In genomic region chr1:43358191-43358590, GRCm38 (mm10) we compare ENCODE assay signal across 9 mouse cellular contexts.
DNase-seq lines count a peak whose midpoint lies in the region; ATAC-seq and TF ChIP-seq lines count a peak whose summit lies in the region.
"Had no signal": no experiment of that assay in that cellular context is flagged by ENCODE, and none has a peak within 500 bp of the region (broad histone marks: within the 10 kb centered on the region; RNA-seq: fewer than 3 reads in every experiment).

No protein-coding gene starts in this region.

- no peak overlapping the region for H3K4me3 ChIP-seq in bone marrow, adult 2 months (replicated peaks; ENCODE audit: control insufficient read depth, low read depth, low read length)
- no peak overlapping the region for H3K4me3 ChIP-seq in embryonic facial prominence, embryonic 15.5 days (replicated peaks)
- no peak overlapping the region for H3K4me3 ChIP-seq in lung, adult 2 months (replicated peaks; ENCODE audit: extremely low read depth, low read depth, low read length)
- H3K4me3 ChIP-seq: lung, embryonic 15.5 days had no signal

- TF ChIP-seq CTCF in bone marrow, adult 2 months (IDR thresholded peaks at IDR 0.05; ENCODE audit: control insufficient read depth, insufficient read depth, low read length): no peak
- no peak for TF ChIP-seq CTCF in lung, adult 2 months (IDR thresholded peaks at IDR 0.05; ENCODE audit: insufficient read depth, low read length)

- no peaks in the 10 kb centered on the region for H3K9me3 ChIP-seq in embryonic facial prominence, embryonic 15.5 days (replicated peaks)
- H3K9me3 ChIP-seq: lung, embryonic 15.5 days had no signal

- no peaks in the 10 kb centered on the region for H3K36me3 ChIP-seq in embryonic facial prominence, embryonic 15.5 days
- H3K36me3 ChIP-seq: lung, embryonic 15.5 days had no signal

- H3K27me3 ChIP-seq in embryonic facial prominence, embryonic 15.5 days: no peaks in the 10 kb centered on the region
- H3K27me3 ChIP-seq: lung, embryonic 15.5 days had no signal

- H3K9ac ChIP-seq in embryonic facial prominence, embryonic 15.5 days: no peak overlapping the region
- H3K9ac ChIP-seq: lung, embryonic 15.5 days had no signal

- ATAC-seq in embryonic facial prominence, embryonic 15.5 days (ENCODE audit: insufficient number of reproducible peaks, low FRiP score, low TSS enrichment, low read depth): peak; percentile 72; the same call in 1 of the 2 replicates
- ATAC-seq in megakaryocyte progenitor cell, adult 5-6 weeks (replicated peaks; ENCODE audit: poor library complexity): no peak

- peak; percentile 79 for DNase-seq in A20 (ENCODE audit: low read depth, low spot score)
- peak; percentile 52 for DNase-seq in kidney, postnatal 10 days
- DNase-seq in lung, adult 2 months: peak; percentile 16
- peak; percentile 46 for DNase-seq in ovary, postnatal 14 days (ENCODE audit: low spot score)
- DNase-seq in adrenal gland, postnatal 10 days: no peak

- no peak overlapping the region for H3K4me2 ChIP-seq in embryonic facial prominence, embryonic 15.5 days (replicated peaks)
- H3K4me2 ChIP-seq: lung, embryonic 15.5 days had no signal

- 71% methylated on average over 6 of the region's 6 CpGs for WGBS in bone marrow, adult 2 months
- 25% methylated on average over 6 of the region's 6 CpGs for WGBS in embryonic facial prominence, embryonic 15.5 days
- 43% methylated on average over 6 of the region's 6 CpGs for WGBS in lung, adult 2 months

- peak overlapping the region; percentile 52; the same call in 1 of the 2 replicates for H3K27ac ChIP-seq in bone marrow, adult 2 months (ENCODE audit: control insufficient read depth, insufficient read depth, low read depth, low read length, poor library complexity)
- no peak overlapping the region for H3K27ac ChIP-seq in embryonic facial prominence, embryonic 15.5 days (replicated peaks)
- H3K27ac ChIP-seq: lung, embryonic 15.5 days had no signal

- TF ChIP-seq POLR2A in bone marrow, adult 2 months (IDR thresholded peaks at IDR 0.05; ENCODE audit: borderline replicate concordance, control insufficient read depth, low read depth, low read length): no peak
- no peak for TF ChIP-seq POLR2A in lung, adult 2 months (IDR thresholded peaks at IDR 0.05; ENCODE audit: borderline replicate concordance, extremely low read depth, low read depth, low read length)

- peaks cover 2% of the 10 kb centered on the region for H3K4me1 ChIP-seq in bone marrow, adult 2 months (ENCODE audit: control insufficient read depth, insufficient read depth, low read length)
- peaks cover 13% of the 10 kb centered on the region for H3K4me1 ChIP-seq in embryonic facial prominence, embryonic 15.5 days
- peaks cover 14% of the 10 kb centered on the region for H3K4me1 ChIP-seq in lung, adult 2 months (ENCODE audit: control insufficient read depth, insufficient read depth, low read length)
